Mouse (Mus musculus): Measurements from ENCODE around the gene Rrm1.

DNA sequence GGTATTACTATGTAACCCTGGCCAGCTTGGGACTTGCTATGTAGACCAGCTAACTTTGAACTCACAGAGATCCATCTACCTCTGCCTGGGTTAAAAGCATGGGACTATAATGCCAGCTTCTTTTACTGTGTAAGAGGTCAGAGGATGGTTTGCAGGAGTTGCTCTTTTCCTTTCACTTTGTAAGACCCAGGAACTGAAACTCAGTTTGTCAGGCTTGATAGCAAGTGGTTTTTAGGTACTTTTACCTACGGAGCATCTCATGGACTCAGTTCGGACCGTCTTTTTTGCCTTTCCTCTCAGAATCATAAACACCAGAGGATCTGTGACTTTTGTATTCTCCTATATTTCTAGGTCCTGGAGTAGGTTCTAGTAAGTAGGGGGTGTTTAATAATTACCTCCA is 45.2 kb upstream of the Rrm1 start:
- TF ChIP-seq GATA1 (IDR thresholded peaks at IDR 0.05; ENCODE audit: low read length) (no peak), TAL1 (IDR thresholded peaks at IDR 0.05; ENCODE audit: low read length) (no peak)

All from erythroblast, embryonic 14.5 days (primary cell).